ENCODE assay signal across 10 mouse cellular contexts in the genomic region with DNA sequence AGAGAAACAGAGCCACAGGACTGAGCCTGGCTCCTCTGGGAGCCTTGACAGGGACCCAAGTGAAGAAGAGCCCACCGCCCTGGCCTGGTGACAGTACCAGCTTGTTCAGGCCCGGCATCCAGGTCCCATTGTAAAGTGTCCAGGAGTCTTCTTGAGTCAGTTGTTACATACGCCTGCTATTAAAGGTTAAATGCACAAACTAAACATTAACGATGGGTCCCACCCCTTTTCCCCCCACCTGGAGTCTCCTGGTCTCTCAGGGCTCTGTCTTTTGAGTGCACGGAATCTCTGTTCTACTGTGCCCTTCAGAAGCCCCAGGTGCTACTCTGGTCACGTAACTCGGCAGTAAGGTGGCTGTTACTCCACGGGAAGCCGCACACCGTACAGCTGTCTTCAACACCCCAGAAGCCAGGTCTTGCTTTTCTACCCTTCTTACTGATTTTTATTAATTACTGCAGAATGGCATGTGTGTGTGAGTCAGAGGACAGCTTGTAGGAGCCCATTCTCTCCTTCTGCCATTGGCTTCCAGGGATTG. TPM values are rescaled to one million over a fixed set of nuclear protein-coding genes. Genes with fewer than 3 reads are reported as not detected.
A peak's percentile ranks its signal among the peaks of the same experiment; 100 is the strongest.
DNase-seq lines count a peak whose midpoint lies in the region; ATAC-seq lines count a peak whose summit lies in the region.
"Had no signal": no experiment of that assay in that cellular context is flagged by ENCODE, and none has a peak within 500 bp of the region (broad histone marks: within the 10 kb centered on the region; RNA-seq: fewer than 3 reads in every experiment).

No protein-coding gene starts in this region.

- H3K36me3 ChIP-seq in heart, embryonic 11.5 days (ENCODE audit: control insufficient read depth, insufficient read depth, low read length): no peaks in the 10 kb centered on the region
- H3K36me3 ChIP-seq in midbrain, embryonic 10.5 days: no peaks in the 10 kb centered on the region
- H3K36me3 ChIP-seq in midbrain, embryonic 14.5 days (ENCODE audit: control insufficient read depth, insufficient read depth, low read length): no peaks in the 10 kb centered on the region
- no peaks in the 10 kb centered on the region for H3K36me3 ChIP-seq in stomach, embryonic 16.5 days (ENCODE audit: control insufficient read depth, insufficient read depth, low read length)
- H3K36me3 ChIP-seq: forebrain, embryonic 15.5 days had no signal

- H3K9ac ChIP-seq in heart, embryonic 11.5 days (ENCODE audit: low read depth, low read length): no peak overlapping the region
- H3K9ac ChIP-seq in midbrain, embryonic 14.5 days (replicated peaks; ENCODE audit: low read length): no peak overlapping the region
- H3K9ac ChIP-seq in stomach, embryonic 16.5 days (ENCODE audit: low read length): peak overlapping the region; percentile 35; the same call in 1 of the 2 replicates
- H3K9ac ChIP-seq: forebrain, embryonic 15.5 days had no signal

- peaks cover 5% of the 10 kb centered on the region; the same call in 1 of the 2 replicates for H3K27me3 ChIP-seq in heart, embryonic 11.5 days (ENCODE audit: control insufficient read depth, insufficient read depth, low read length)
- H3K27me3 ChIP-seq in midbrain, embryonic 10.5 days (ENCODE audit: low read depth, poor library complexity, severe bottlenecking): no peaks in the 10 kb centered on the region
- H3K27me3 ChIP-seq in midbrain, embryonic 14.5 days (ENCODE audit: control insufficient read depth, insufficient read depth, low read length): no peaks in the 10 kb centered on the region
- H3K27me3 ChIP-seq in stomach, embryonic 16.5 days (ENCODE audit: control insufficient read depth, insufficient read depth, low read length): no peaks in the 10 kb centered on the region
- H3K27me3 ChIP-seq: forebrain, embryonic 15.5 days had no signal

- peaks cover 9% of the 10 kb centered on the region for H3K4me1 ChIP-seq in heart, embryonic 11.5 days (ENCODE audit: control insufficient read depth, insufficient read depth, low read length)
- peaks cover 26% of the 10 kb centered on the region for H3K4me1 ChIP-seq in midbrain, embryonic 10.5 days
- H3K4me1 ChIP-seq in midbrain, embryonic 14.5 days (ENCODE audit: control insufficient read depth, insufficient read depth, low read length): no peaks in the 10 kb centered on the region
- H3K4me1 ChIP-seq in stomach, embryonic 16.5 days (ENCODE audit: control insufficient read depth, insufficient read depth, low read length): peaks cover 32% of the 10 kb centered on the region

- no peak for ATAC-seq in heart, embryonic 11.5 days (replicated peaks; ENCODE audit: insufficient number of reproducible peaks, low FRiP score, low TSS enrichment)
- ATAC-seq in midbrain, embryonic 14.5 days (ENCODE audit: low FRiP score, low TSS enrichment): no peak
- ATAC-seq in stomach, embryonic 16.5 days (ENCODE audit: insufficient read depth, low FRiP score): no peak
- ATAC-seq: forebrain, embryonic 15.5 days had no signal

- H3K27ac ChIP-seq in heart, embryonic 11.5 days (ENCODE audit: low read depth, low read length): 0 out of 2 replicates have a peak overlapping the region, but pooled peaks have one; percentile 22
- peak overlapping the region; percentile 59; the same call in 1 of the 2 replicates for H3K27ac ChIP-seq in midbrain, embryonic 10.5 days (replicated peaks)
- H3K27ac ChIP-seq in midbrain, embryonic 14.5 days (replicated peaks; ENCODE audit: low read depth, low read length): no peak overlapping the region
- H3K27ac ChIP-seq in stomach, embryonic 16.5 days (ENCODE audit: low read length): peak overlapping the region; percentile 81
- H3K27ac ChIP-seq: forebrain, embryonic 15.5 days had no signal

- no peak overlapping the region for H3K4me3 ChIP-seq in heart, embryonic 11.5 days (ENCODE audit: low read depth, low read length)
- no peak overlapping the region for H3K4me3 ChIP-seq in midbrain, embryonic 10.5 days
- H3K4me3 ChIP-seq in midbrain, embryonic 14.5 days (replicated peaks; ENCODE audit: low read depth, low read length): no peak overlapping the region
- no peak overlapping the region for H3K4me3 ChIP-seq in stomach, embryonic 16.5 days (replicated peaks; ENCODE audit: low read length)
- H3K4me3 ChIP-seq: forebrain, embryonic 15.5 days had no signal

- H3K9me3 ChIP-seq in heart, embryonic 11.5 days (replicated peaks; ENCODE audit: control insufficient read depth, low read length): no peaks in the 10 kb centered on the region
- no peaks in the 10 kb centered on the region for H3K9me3 ChIP-seq in midbrain, embryonic 10.5 days (replicated peaks)
- H3K9me3 ChIP-seq in midbrain, embryonic 14.5 days (ENCODE audit: control insufficient read depth, low read length): no peaks in the 10 kb centered on the region
- no peaks in the 10 kb centered on the region for H3K9me3 ChIP-seq in stomach, embryonic 16.5 days (replicated peaks; ENCODE audit: control insufficient read depth, low read length)
- H3K9me3 ChIP-seq: forebrain, embryonic 15.5 days had no signal

- no peak for DNase-seq in heart, postnatal 10 days
- no peak for DNase-seq in midbrain, embryonic 10.5 days (ENCODE audit: low spot score)
- DNase-seq in midbrain, embryonic 14.5 days: no peak
- DNase-seq in kidney, postnatal 14 days: peak; percentile 56
- DNase-seq in left cerebral cortex, adult 18-20 months (ENCODE audit: low spot score in 2 of 2): no peak
- DNase-seq in spleen, postnatal 4 days (ENCODE audit: low spot score in 2 of 2): no peak

- H3K4me2 ChIP-seq in heart, embryonic 11.5 days: no peak overlapping the region
- H3K4me2 ChIP-seq in midbrain, embryonic 14.5 days (ENCODE audit: low read length): no peak overlapping the region
- H3K4me2 ChIP-seq in stomach, embryonic 16.5 days (ENCODE audit: low read depth, low read length): no peak overlapping the region
- H3K4me2 ChIP-seq: forebrain, embryonic 15.5 days had no signal

- 84% methylated on average over 10 of the region's 10 CpGs for WGBS in heart, embryonic 11.5 days (ENCODE audit: insufficient replicate concordance)
- WGBS in midbrain, embryonic 10.5 days: 91% methylated on average over 10 of the region's 10 CpGs
- 91% methylated on average over 10 of the region's 10 CpGs for WGBS in midbrain, embryonic 14.5 days
- 74% methylated on average over 10 of the region's 10 CpGs for WGBS in stomach, embryonic 16.5 days

- intact Hi-C loops in heart, postnatal 10 days (cut with DNase I): no loop called here

RNA-seq across cellular contexts. Expression of a gene that starts 9.7 kb away (rescaled TPM):
- polyA plus RNA-seq in heart, embryonic 11.5 days (2014; fragmentation: Nextera tagmentation; extraction: Ambion mirVana): 0.39 and 0.94 TPM in 2 replicates
- 1 to 10 TPM in 1 of 2 experiments, under 1 TPM in 1; 0.98 to 2.0 TPM for total RNA-seq in heart, postnatal 10 days (2021)
- 0.21 and 0.23 TPM in 2 replicates for polyA plus RNA-seq in midbrain, embryonic 10.5 days (2016; fragmentation: Nextera tagmentation; extraction: Ambion mirVana)
- 0.26 TPM in 1 of 2 replicates, not detected in the other for polyA plus RNA-seq in midbrain, embryonic 14.5 days (2014; fragmentation: Nextera tagmentation; extraction: Ambion mirVana)
- 10.2 and 11.0 TPM in 2 replicates for polyA plus RNA-seq in stomach, embryonic 16.5 days (2015; fragmentation: Nextera tagmentation; extraction: Ambion mirVana)
- under 1 TPM; 0.45 to 0.72 TPM for total RNA-seq in left cerebral cortex, adult 18-20 months (2021)
- total RNA-seq: megakaryocyte-erythroid progenitor cell, adult 5-6 weeks had no signal

RNA-seq across cellular contexts. Expression of a gene that starts 22.3 kb away (rescaled TPM):
- polyA plus RNA-seq in heart, embryonic 11.5 days (2014; fragmentation: Nextera tagmentation; extraction: Ambion mirVana): 1.4 and 2.0 TPM in 2 replicates
- total RNA-seq in heart, postnatal 10 days (2021): not detected
- 16.3 and 17.0 TPM in 2 replicates for polyA plus RNA-seq in midbrain, embryonic 10.5 days (2016; fragmentation: Nextera tagmentation; extraction: Ambion mirVana)
- 45.7 and 56.4 TPM in 2 replicates for polyA plus RNA-seq in midbrain, embryonic 14.5 days (2014; fragmentation: Nextera tagmentation; extraction: Ambion mirVana)
- 0.74 and 1.5 TPM in 2 replicates for polyA plus RNA-seq in stomach, embryonic 16.5 days (2015; fragmentation: Nextera tagmentation; extraction: Ambion mirVana)
- 10 to 100 TPM; 72.8 to 99.1 TPM for total RNA-seq in left cerebral cortex, adult 18-20 months (2021)
- total RNA-seq: megakaryocyte-erythroid progenitor cell, adult 5-6 weeks had no signal

RNA-seq across cellular contexts. Expression of a gene that starts 29.6 kb away (rescaled TPM):
- 14.2 and 19.0 TPM in 2 replicates for polyA plus RNA-seq in heart, embryonic 11.5 days (2014; fragmentation: Nextera tagmentation; extraction: Ambion mirVana)
- 100 to 1,000 TPM in 1 of 2 experiments, 10 to 100 TPM in 1; 98.4 to 115 TPM for total RNA-seq in heart, postnatal 10 days (2021)
- 10.9 and 11.4 TPM in 2 replicates for polyA plus RNA-seq in midbrain, embryonic 10.5 days (2016; fragmentation: Nextera tagmentation; extraction: Ambion mirVana)
- 17.6 and 19.4 TPM in 2 replicates for polyA plus RNA-seq in midbrain, embryonic 14.5 days (2014; fragmentation: Nextera tagmentation; extraction: Ambion mirVana)
- 12.5 and 13.5 TPM in 2 replicates for polyA plus RNA-seq in stomach, embryonic 16.5 days (2015; fragmentation: Nextera tagmentation; extraction: Ambion mirVana)
- 10 to 100 TPM; 27.1 to 28.1 TPM for total RNA-seq in left cerebral cortex, adult 18-20 months (2021)
